Mouse (Mus musculus) cerebellum, adult 9-10 months (tissue): ENCODE measurements around the gene Acaca.
"Not testable (repeated sequence)": the region's sequence is repeated elsewhere in the genome, so short reads cannot be mapped to it uniquely, and the experiment has no call there.

Experiments
- DNase-seq: peaks from one replicate; pipeline ENCODE4 v3.0.0; 2022

The Acaca gene

DNA sequence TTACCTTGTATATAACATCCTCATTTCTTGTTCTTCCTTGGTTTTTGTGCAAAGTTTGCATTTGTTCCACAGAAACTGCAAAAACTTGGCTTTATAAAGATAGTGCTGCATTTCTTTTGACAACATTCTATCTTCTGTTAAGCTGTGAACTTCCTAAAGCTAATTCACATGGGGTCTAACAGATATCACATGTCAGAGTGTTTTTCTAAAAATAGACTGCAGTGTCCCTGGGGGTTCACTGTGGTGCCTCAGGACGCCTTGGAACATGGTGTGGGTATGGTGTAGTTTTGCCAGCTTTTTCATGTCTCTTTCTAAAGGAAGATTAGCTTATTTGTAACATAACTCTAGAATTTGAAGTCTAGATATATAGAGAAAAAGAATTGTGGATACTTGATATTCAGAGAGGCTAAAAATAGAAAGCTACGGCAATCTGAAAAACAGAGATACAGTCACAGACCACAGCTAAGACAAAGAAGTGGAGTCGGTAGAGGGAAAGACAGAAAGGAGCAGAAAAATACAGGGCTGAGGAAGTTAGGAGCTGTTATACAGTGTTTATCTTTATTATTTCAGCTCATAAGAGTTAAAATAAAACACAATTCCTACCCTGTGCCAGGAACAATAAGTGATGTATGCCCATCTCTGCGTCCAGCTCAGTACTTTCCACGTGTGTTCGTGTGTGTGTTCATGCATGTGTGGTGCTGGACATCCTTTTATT, 215.2 kb downstream of the Acaca start:
- no peak for DNase-seq

- DNase-seq: no peak
Observed at GRCm38 (mm10) chr11:84347766-84348165, 218.3 kb downstream of the Acaca start.

GRCm38 (mm10) chr11:84348843-84349825, 219.7 kb downstream of the Acaca start:
- no peak for DNase-seq

GRCm38 (mm10) chr11:84351150-84351549, 221.7 kb downstream of the Acaca start:
- no peak for DNase-seq

- no peak for DNase-seq
Observed at GRCm38 (mm10) chr11:84353058-84353726, 223.7 kb downstream of the Acaca start.

GRCm38 (mm10) chr11:84357304-84357703, 227.8 kb downstream of the Acaca start:
- DNase-seq: no peak

- DNase-seq: no peak
Observed at GRCm38 (mm10) chr11:84357771-84358170, 228.3 kb downstream of the Acaca start.

GRCm38 (mm10) chr11:84361551-84361950, 232.1 kb downstream of the Acaca start:
- no peak for DNase-seq

GRCm38 (mm10) chr11:84362633-84363243, 233.3 kb downstream of the Acaca start:
- DNase-seq: no peak

- no peak for DNase-seq
Observed at GRCm38 (mm10) chr11:84365313-84365712, 235.8 kb downstream of the Acaca start.

GRCm38 (mm10) chr11:84368902-84369301, 239.4 kb downstream of the Acaca start:
- no peak for DNase-seq

DNA sequence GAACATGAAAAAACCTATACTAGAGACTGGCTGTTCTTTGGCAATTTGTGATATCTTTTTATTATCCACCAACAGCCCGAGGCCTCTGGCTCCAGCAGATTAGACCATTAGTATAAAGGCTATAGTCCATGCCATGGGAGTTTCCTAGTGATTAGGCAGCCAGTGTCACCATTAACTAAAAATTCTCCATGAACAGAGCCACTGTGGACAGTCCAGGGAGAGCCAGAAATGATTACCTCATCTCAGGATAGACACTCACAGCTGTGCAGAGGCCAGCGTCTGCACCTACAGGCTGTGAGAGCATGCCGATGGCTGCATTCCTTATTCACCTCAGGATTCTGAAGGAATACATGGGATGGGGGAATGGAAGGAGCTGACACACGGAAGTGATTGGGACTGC, 243.7 kb downstream of the Acaca start:
- no peak for DNase-seq

DNA sequence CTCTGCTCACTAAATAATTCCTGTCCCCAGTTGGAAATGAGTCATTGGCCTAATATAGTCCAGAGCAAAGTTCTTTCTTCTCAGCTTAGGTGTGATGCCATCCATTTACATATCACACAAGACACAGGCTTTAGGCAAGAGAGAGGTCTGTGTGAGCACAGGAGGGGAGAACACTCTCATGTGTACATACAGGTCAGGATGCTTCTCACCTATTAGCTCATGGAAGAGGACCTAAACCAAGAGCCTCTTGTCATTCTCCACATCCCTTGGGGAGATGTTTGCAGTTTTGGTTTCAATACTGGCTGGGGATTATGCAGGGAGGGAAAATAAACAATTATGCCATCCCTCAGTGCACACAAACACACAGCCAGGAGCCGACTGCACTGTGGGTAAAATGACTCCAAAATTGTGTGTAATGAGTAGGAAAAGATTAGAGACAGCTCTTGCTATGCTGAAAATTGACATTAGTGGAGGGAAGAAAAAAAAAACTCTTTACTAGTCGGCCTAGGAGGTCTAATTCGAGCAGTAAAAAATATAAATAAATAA, 246.6 kb downstream of the Acaca start:
- no peak for DNase-seq

- DNase-seq: no peak
Observed at GRCm38 (mm10) chr11:84376510-84377365, 247.3 kb downstream of the Acaca start.

DNA sequence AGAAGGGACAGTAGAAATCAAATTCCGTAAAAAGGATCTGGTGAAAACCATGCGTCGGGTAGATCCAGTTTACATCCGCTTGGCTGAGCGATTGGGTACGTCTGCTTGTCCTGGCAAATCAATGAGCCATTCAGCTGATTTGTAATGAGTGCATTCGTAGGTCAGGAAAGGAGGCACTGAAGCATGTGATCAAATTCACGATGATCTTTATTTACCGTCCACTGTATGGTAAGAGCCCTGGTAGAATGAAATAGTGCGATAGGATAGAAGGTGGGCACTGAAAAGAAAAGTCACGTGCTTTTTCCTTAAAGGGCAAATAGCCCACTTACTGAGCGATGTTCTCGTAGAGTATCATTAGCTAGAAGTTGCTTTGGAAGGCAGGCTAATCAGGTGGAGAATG, 253.0 kb downstream of the Acaca start:
- DNase-seq: no peak

- no peak for DNase-seq
Observed at GRCm38 (mm10) chr11:84383891-84384290, 254.4 kb downstream of the Acaca start.

GRCm38 (mm10) chr11:84389332-84389731, 259.9 kb downstream of the Acaca start:
- DNase-seq: no peak

GRCm38 (mm10) chr11:84391126-84391525, 261.7 kb downstream of the Acaca start:
- no peak for DNase-seq

GRCm38 (mm10) chr11:84392066-84392465, 262.6 kb downstream of the Acaca start:
- DNase-seq: not testable (repeated sequence)

DNA sequence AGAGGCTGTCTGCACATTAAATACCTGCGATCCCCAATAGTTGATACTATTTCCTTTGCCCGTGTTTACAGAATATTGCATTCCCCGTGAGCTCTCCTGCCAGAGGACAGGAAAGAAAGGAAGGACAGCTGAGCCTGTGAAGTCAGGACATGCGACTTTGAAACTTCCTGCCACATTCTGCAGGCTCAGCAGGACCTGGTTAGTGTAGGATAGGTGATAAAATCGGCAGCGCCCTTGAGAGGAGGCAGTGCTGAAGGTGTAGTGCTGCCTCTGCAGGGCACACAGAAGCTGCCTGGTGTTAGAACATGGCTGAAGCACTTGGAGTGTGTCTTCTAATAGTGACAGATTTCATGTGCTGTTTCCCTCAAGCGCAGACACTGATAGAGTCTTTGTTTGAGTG, 264.1 kb downstream of the Acaca start:
- DNase-seq: no peak

- no peak for DNase-seq
Observed at GRCm38 (mm10) chr11:84395010-84395409, 265.5 kb downstream of the Acaca start.

DNA sequence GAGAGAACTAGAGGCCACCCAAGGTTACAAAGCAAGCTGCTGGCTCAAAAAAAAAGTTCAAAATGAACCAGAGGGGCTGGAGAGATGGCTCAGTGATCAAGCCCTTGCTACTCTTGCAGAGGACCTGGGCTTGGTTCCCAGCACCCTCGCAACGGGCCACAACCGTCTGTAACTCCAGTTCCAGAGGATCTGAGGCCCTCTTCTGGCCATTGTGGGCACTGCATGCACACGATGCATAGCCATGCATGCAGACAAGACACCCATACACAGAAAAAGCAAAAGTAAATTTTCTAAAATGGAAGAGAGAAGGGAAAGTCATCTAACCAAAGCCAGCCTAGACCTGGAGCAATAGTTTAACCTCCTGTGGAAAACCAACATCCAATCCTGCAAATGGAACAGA, 277.3 kb downstream of the Acaca start:
- DNase-seq: no peak
